Mouse (Mus musculus) hindbrain, embryonic 10.5 days (tissue): Measurements from ENCODE around the gene Inpp5a. TPM values are rescaled to one million over a fixed set of nuclear protein-coding genes. Genes with fewer than 3 reads are reported as not detected.

ENCODE experiments used
- DNase-seq: peaks from one replicate; pipeline ENCODE4 v3.0.0-alpha.2; 2017; ENCODE audit warnings: low spot score
- H3K27ac ChIP-seq: fragments of 300-500 bp; sonication (generic); 2 replicates; pipeline ENCODE4 v1.5.1; 2016; ENCODE audit warnings: mild to moderate bottlenecking, moderate library complexity
- H3K27me3 ChIP-seq: fragments of 300-500 bp; sonication (generic); 2 replicates; pipeline ENCODE4 v1.6.1; 2016; ENCODE audit warnings: mild to moderate bottlenecking; ENCODE audit not compliant: poor library complexity, insufficient read depth, severe bottlenecking
- H3K36me3 ChIP-seq: fragments of 300-500 bp; sonication (generic); 2 replicates; pipeline ENCODE4 v1.6.1; 2016; ENCODE audit warnings: mild to moderate bottlenecking, moderate library complexity
- H3K4me1 ChIP-seq: fragments of 300-500 bp; sonication (generic); replicated peaks from 2 replicates; pipeline ENCODE4 v1.6.1; 2016; ENCODE audit warnings: mild to moderate bottlenecking
- H3K4me3 ChIP-seq: fragments of 300-500 bp; sonication (generic); 2 replicates; pipeline ENCODE4 v1.5.1; 2016; ENCODE audit warnings: mild to moderate bottlenecking, moderate library complexity
- H3K9me3 ChIP-seq: fragments of 300-500 bp; sonication (generic); 2 replicates; pipeline ENCODE4 v1.6.1; 2016; ENCODE audit warnings: mild to moderate bottlenecking, moderate library complexity
- WGBS: fragments of 180-500 bp; shearing (Covaris S2); methylation state at CpG from one replicate; pipeline ENCODE4 v1.1.7; 2016; 5-methylcytosine and 5-hydroxymethylcytosine counted together
- polyA plus RNA-seq: library from polyadenylated mRNA; unstranded; fragments of >200 nt; fragmentation: Nextera tagmentation; extraction: Ambion mirVana; gene quantifications from 2 replicates; pipeline ENCODE4 v1.2.1, GENCODE M21; 2016

Inpp5a gene
- polyA plus RNA-seq, 1 experiment from 2014 or later: 19.0 TPM

DNA sequence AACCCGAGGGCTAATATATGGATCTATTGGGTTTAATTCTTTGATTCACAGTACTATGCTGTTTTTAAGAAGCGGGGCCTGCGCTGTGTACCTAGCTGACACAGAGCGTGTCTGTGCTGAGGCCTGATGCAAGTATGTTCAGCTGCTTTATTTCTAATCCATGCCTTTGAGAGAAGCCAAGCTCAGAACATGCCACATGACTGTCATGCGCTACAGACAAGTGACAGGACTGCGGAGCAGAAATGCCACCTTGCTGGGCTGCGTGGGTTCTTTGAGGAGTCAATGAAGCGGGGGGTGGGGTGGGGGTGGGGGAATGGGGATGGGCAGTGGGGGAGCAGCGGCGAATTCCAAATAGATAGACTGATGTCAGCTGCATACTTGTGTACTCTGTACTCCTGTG is 73.2 kb downstream of the Inpp5a start:
- 78% methylated on average over 10 of the region's 10 CpGs for WGBS
- no peak overlapping the region for H3K4me3 ChIP-seq
- H3K27me3 ChIP-seq: no peaks in the 10 kb centered on the region
- no peaks in the 10 kb centered on the region for H3K9me3 ChIP-seq
- peaks cover 9% of the 10 kb centered on the region for H3K4me1 ChIP-seq
- no peaks in the 10 kb centered on the region for H3K36me3 ChIP-seq
- no peak overlapping the region for H3K27ac ChIP-seq
- DNase-seq: no peak

DNA sequence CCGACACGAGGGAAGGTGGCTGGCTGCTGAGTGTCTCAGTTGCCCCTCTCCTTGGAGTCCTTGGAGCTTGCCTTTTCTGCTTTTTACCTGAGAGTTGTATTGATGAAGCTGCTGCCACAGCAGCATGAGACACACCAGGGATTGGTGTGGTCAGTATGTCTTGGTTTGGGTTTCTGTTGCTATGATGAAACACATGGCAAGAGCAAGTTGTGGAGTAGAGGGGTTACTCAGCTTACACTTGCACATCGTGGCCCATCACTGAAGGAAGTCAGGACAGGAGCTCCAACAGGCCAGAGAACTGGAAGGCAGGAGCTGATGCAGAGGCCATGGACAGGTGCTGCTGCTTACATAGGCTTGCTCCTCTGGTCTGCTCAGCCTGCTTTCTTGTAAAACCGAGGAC is 76.6 kb downstream of the Inpp5a start:
- H3K36me3 ChIP-seq: no peaks in the 10 kb centered on the region
- no peak overlapping the region for H3K4me3 ChIP-seq
- peaks cover 30% of the 10 kb centered on the region for H3K4me1 ChIP-seq
- H3K9me3 ChIP-seq: no peaks in the 10 kb centered on the region
- 89% methylated on average over 4 of the region's 4 CpGs for WGBS
- H3K27me3 ChIP-seq: no peaks in the 10 kb centered on the region
- no peak overlapping the region for H3K27ac ChIP-seq
- DNase-seq: no peak

- DNase-seq: no peak
- Histone ChIP-seq H3K36me3 (no peaks in the 10 kb centered on the region), H3K9me3 (no peaks in the 10 kb centered on the region), H3K4me3 (no peak overlapping the region), H3K27ac (peak overlapping the region; percentile 56; the same call in 1 of the 2 replicates), H3K27me3 (no peaks in the 10 kb centered on the region), H3K4me1 (peaks cover 30% of the 10 kb centered on the region)
- WGBS: 51% methylated on average over 7 of the region's 7 CpGs
Observed at GRCm38 (mm10) chr7:139466484-139467176, 77.7 kb downstream of the Inpp5a start.

DNA sequence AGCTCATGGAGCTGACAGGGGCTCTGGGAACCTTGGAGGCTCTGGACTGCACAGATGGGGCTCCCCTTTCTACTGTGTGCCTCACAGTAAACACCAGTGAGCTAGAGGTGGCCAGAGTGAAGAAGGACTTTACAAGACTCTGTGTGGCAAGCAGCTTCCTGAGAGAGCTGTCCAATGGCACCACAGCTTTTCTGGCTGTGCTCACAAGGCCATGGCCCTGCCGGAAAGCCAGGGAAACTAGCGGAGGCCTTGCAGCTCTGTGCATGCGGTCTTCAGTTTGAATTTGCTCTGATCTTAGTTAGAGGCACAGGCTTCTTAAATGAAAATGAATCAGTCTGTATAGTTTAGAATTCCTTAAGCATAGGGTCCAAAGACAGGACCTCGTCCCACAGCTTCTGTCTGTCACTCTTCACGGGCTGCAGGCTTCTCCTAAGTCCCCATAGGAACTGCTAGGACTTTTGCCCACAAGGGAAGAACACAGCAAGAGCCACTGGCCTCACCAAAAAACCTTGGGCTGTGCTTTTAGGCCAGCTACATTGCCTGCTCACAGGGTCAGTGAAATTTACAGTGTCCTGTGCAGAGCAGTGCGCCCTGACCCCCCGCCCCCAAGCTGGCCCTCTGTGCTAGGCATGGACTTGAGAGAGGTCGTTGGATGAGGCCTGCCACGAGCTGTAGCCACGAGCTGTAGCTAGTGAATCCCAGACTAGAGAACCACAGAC is 78.4 kb downstream of the Inpp5a start:
- no peaks in the 10 kb centered on the region for H3K36me3 ChIP-seq
- 76% methylated on average over 10 of the region's 10 CpGs for WGBS
- H3K9me3 ChIP-seq: no peaks in the 10 kb centered on the region
- H3K27me3 ChIP-seq: no peaks in the 10 kb centered on the region
- no peak overlapping the region for H3K4me3 ChIP-seq
- H3K27ac ChIP-seq: peak overlapping the region; percentile 56
- peak; percentile 5 for DNase-seq
- peaks cover 30% of the 10 kb centered on the region for H3K4me1 ChIP-seq

- WGBS: 81% methylated on average over 4 of the region's 4 CpGs
Observed at GRCm38 (mm10) chr7:139467896-139468279, 79.0 kb downstream of the Inpp5a start.

DNA sequence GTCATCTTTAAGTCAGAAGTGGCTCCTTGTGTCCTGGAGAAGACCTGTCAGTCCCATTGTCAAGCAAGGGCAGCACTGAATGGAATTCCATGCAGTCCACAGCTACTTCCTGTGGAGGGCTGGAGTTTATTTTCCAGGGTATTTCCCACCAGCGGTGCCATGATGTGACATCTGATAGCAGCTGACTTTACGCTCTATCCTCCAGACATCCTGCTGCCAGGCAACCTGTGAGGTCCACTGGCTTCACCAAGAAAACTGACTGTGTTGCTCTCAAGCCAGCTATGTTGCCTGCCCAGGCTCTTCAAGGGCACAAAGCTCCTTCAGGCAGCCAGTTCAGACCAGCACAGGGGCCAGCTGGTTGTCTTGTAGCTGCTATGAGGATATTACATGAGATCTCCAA is 79.5 kb downstream of the Inpp5a start:
- Histone ChIP-seq H3K27ac (no peak overlapping the region), H3K4me1 (peaks cover 34% of the 10 kb centered on the region), H3K9me3 (no peaks in the 10 kb centered on the region), H3K4me3 (no peak overlapping the region), H3K36me3 (no peaks in the 10 kb centered on the region), H3K27me3 (no peaks in the 10 kb centered on the region)
- 51% methylated on average over 2 of the region's 2 CpGs for WGBS
- peak; percentile 29 for DNase-seq

More at GRCm38 (mm10) chr7:139467896-139468279, 79.0 kb downstream of the Inpp5a start:
- peak overlapping the region; percentile 56 for H3K27ac ChIP-seq
- H3K9me3 ChIP-seq: no peaks in the 10 kb centered on the region
- H3K4me3 ChIP-seq: no peak overlapping the region
- no peaks in the 10 kb centered on the region for H3K36me3 ChIP-seq
- peaks cover 31% of the 10 kb centered on the region for H3K4me1 ChIP-seq
- no peaks in the 10 kb centered on the region for H3K27me3 ChIP-seq
- no peak for DNase-seq

GRCm38 (mm10) chr7:139469457-139469856 is 80.5 kb downstream of the Inpp5a start:
- Histone ChIP-seq H3K27me3 (no peaks in the 10 kb centered on the region), H3K9me3 (no peaks in the 10 kb centered on the region), H3K4me1 (peaks cover 34% of the 10 kb centered on the region), H3K27ac (no peak overlapping the region), H3K4me3 (no peak overlapping the region), H3K36me3 (no peaks in the 10 kb centered on the region)
- 93% methylated on average over 4 of the region's 4 CpGs for WGBS
- no peak for DNase-seq

GRCm38 (mm10) chr7:139470481-139470880 is 81.6 kb downstream of the Inpp5a start:
- no peak for DNase-seq

DNA sequence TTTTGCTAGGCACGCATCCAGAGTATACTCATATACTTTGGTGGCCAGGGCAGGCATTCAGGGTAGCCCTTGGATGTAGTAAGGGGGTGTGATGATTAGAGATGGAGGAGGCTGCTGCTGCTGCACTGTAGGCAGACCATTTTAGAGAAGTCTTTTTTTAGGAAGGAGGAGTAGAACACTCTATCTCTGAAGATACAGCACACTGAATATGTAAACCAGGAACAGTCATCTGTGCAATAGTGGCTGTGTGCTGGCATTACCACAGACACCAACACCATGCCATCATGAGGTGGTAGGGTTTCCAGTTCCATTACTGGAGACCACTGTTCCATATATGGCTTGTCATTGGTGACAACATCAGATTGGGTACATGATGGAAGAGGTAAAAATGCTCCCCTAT is 83.1 kb downstream of the Inpp5a start:
- no peak for DNase-seq
- WGBS: 85% methylated on average over 1 of the region's 1 CpGs
- H3K36me3 ChIP-seq: no peaks in the 10 kb centered on the region

More at GRCm38 (mm10) chr7:139470481-139470880, 81.6 kb downstream of the Inpp5a start:
- H3K36me3 ChIP-seq: no peaks in the 10 kb centered on the region
- no peak overlapping the region for H3K27ac ChIP-seq
- H3K4me3 ChIP-seq: no peak overlapping the region
- H3K27me3 ChIP-seq: no peaks in the 10 kb centered on the region
- 96% methylated on average over 2 of the region's 2 CpGs for WGBS
- peaks cover 34% of the 10 kb centered on the region for H3K4me1 ChIP-seq
- no peaks in the 10 kb centered on the region for H3K9me3 ChIP-seq

DNA sequence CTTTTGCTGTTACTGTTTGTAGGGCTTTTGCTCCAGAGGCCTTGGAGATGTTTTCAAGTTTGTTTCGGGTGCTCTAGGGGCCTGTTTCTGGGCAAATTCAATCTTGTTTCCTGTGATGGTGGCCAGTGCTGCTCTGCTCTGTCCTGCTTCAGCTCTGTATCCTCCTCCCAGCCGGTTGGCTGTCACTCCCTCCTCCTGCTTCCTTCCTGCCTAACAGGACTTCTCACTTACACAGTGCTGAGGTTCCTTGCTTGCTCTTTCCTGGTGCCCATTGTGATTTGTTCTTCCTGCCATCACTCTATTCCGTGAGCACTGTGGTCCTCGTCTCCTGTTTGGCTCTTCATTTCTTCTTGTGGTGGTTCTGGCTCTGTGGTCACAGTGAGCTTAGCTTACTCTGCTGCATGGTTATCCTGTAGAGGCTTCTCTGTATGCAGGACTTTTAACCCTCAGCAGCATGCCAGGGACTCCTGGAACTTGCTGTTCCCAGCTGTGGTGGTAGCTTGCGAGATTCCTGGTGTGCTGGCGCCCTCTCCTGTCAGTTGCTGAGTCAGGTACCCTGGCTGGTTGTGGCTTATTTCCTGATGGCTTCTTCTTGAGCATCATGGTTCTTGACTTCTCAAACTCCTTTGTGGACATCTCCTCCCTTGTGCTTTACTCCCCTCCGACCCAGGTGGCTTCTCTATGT is 84.1 kb downstream of the Inpp5a start:
- Histone ChIP-seq H3K27ac (no peak overlapping the region), H3K36me3 (no peaks in the 10 kb centered on the region), H3K4me1 (peaks cover 16% of the 10 kb centered on the region), H3K27me3 (no peaks in the 10 kb centered on the region), H3K4me3 (no peak overlapping the region), H3K9me3 (no peaks in the 10 kb centered on the region)
- 35% methylated on average over 7 of the region's 7 CpGs for WGBS
- peak; percentile 82 for DNase-seq

More for the DNA sequence above, 83.1 kb downstream of the Inpp5a start:
- no peaks in the 10 kb centered on the region for H3K27me3 ChIP-seq
- H3K9me3 ChIP-seq: no peaks in the 10 kb centered on the region
- H3K27ac ChIP-seq: no peak overlapping the region
- peaks cover 25% of the 10 kb centered on the region for H3K4me1 ChIP-seq
- no peak overlapping the region for H3K4me3 ChIP-seq

- 56% methylated on average over 4 of the region's 4 CpGs for WGBS
- no peak for DNase-seq
- Histone ChIP-seq H3K4me3 (no peak overlapping the region), H3K36me3 (no peaks in the 10 kb centered on the region), H3K27me3 (no peaks in the 10 kb centered on the region), H3K27ac (no peak overlapping the region), H3K9me3 (no peaks in the 10 kb centered on the region), H3K4me1 (0 out of 2 replicates have a peak, but pooled peaks cover 11% of the 10 kb centered on the region)
Observed at GRCm38 (mm10) chr7:139475896-139476295, 87.0 kb downstream of the Inpp5a start.

GRCm38 (mm10) chr7:139476700-139477099 is 87.8 kb downstream of the Inpp5a start:
- 77% methylated on average over 2 of the region's 2 CpGs for WGBS

DNA sequence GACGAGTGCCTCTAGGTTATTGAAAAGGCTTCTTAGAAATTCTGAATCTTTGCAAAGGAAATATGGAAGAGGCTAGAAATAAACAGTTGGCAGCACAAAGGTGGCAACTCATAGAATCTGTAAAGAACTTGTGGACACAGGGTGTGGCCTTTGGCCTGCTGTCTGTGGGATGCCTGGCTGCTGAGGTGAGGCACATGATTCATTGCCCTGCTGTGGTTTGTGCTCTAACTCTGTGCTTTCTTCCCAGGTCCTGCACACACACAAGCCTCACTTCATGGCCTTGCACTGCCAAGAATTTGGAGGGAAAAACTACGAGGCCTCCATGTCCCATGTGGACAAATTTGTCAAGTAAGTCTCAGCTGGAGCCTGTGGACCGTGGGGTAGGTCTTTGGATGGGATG is 88.8 kb downstream of the Inpp5a start:
- 91% methylated on average over 3 of the region's 3 CpGs for WGBS
- Histone ChIP-seq H3K4me3 (no peak overlapping the region), H3K36me3 (0 out of 2 replicates have a peak, but pooled peaks cover 3% of the 10 kb centered on the region), H3K9me3 (no peaks in the 10 kb centered on the region), H3K27me3 (no peaks in the 10 kb centered on the region), H3K4me1 (0 out of 2 replicates have a peak, but pooled peaks cover 11% of the 10 kb centered on the region), H3K27ac (no peak overlapping the region)
- DNase-seq: no peak

More at GRCm38 (mm10) chr7:139476700-139477099, 87.8 kb downstream of the Inpp5a start:
- Histone ChIP-seq H3K27me3 (no peaks in the 10 kb centered on the region), H3K4me1 (0 out of 2 replicates have a peak, but pooled peaks cover 11% of the 10 kb centered on the region), H3K27ac (no peak overlapping the region), H3K36me3 (0 out of 2 replicates have a peak, but pooled peaks cover 2% of the 10 kb centered on the region), H3K9me3 (no peaks in the 10 kb centered on the region), H3K4me3 (no peak overlapping the region)
- no peak for DNase-seq
